Mouse (Mus musculus) stomach, postnatal 0 days (tissue): ENCODE data around the gene Megf11.

Source experiments
- CTCF ChIP-seq: IDR thresholded peaks from 2 replicates; pipeline ENCODE4 v1.5.1; 2016; ENCODE audit warnings: antibody characterized with exemption, low read depth, mild to moderate bottlenecking, moderate library complexity
- EP300 ChIP-seq: optimal IDR thresholded peaks from 2 replicates; pipeline ENCODE3; 2016; ENCODE audit warnings: antibody characterized with exemption

- TF ChIP-seq CTCF (no peak), EP300 (no peak)
Observed at GRCm38 (mm10) chr9:64341254-64341566, 44.2 kb upstream of the Megf11 start, which contains the start of gene Dis3l.
